Mouse (Mus musculus): ENCODE results near the gene Anpep.
"Not testable (repeated sequence)": the region's sequence is repeated elsewhere in the genome, so short reads cannot be mapped to it uniquely, and the experiment has no call there.

Gene Anpep

DNA sequence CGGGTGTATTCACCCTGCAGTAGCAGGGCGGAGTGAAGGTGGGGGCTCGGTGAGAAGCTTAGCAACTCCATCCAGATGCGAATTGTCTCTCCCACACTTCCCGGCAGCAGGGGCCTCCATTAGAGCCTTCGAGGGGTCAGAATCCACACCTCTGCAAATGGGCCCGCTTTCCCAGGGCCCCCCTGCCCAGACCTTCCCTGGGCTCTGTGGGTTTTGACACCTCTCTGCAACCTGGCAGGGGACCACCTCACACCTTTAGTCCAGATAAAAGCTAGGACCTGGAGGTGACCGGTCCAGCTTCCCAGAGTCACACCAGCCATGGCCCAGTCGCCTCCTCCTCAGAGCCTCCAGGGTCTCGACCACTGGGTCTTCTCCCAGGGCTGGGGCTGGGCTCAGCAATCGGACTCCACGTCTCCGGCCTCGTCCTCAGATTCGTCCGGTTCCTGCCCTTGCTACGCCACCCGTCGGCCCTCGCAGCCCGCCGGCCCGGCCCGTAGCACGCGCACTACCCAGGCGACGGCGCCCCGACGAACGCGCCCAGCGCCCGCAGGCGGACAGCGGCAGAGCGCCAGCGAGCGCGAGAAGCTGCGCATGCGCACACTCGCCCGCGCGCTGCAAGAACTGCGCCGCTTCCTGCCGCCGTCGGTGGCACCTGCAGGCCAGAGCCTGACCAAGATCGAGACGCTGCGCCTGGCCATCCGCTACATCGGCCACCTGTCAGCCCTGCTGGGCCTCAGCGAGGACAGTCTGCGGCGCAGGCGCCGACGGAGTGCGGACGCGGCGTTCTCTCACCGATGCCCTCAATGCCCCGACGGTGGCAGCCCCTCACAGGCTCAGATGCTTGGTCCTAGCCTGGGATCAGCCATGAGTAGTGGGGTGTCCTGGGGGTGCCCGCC lies 50.0 kb downstream of the Anpep start, which contains the start of gene Mesp2:
Gene Mesp2 (plus strand): TSS at position 117 of the 896 bp plus-strand sequence.
- DNase-seq (ENCODE audit: low spot score) = peak; percentile 56

GRCm38 (mm10) chr7:79808561-79808960 lies 52.3 kb downstream of the Anpep start:
- DNase-seq (ENCODE audit: low spot score) = no peak

GRCm38 (mm10) chr7:79803887-79804286 lies 57.0 kb downstream of the Anpep start:
- DNase-seq (ENCODE audit: low spot score) = no peak

- DNase-seq (ENCODE audit: low spot score) = no peak
These were observed 58.8 kb downstream of the Anpep start for GRCm38 (mm10) chr7:79802037-79802436.

GRCm38 (mm10) chr7:79801391-79801790 lies 59.5 kb downstream of the Anpep start:
- no peak for DNase-seq (ENCODE audit: low spot score)

DNA sequence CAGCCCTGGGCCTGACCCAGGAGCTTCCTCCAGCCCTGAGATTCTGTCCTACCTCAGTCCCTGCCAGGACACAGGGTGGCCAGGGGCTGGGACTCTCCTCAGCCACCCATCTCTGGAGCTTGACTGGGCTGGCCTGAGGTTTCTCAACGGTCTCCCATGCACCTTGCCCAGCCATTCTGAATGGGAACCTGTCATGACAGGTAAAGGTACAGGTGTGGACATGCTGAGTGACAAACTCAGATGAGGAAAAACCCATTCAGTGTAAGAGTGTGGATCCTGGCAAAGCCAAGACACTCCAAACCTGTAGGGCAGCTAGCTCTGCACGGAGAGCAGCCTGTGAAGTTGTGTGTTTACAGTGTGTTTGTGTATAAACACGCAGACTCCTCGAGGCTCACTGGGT lies 60.5 kb downstream of the Anpep start:
- no peak for DNase-seq (ENCODE audit: low spot score)

DNA sequence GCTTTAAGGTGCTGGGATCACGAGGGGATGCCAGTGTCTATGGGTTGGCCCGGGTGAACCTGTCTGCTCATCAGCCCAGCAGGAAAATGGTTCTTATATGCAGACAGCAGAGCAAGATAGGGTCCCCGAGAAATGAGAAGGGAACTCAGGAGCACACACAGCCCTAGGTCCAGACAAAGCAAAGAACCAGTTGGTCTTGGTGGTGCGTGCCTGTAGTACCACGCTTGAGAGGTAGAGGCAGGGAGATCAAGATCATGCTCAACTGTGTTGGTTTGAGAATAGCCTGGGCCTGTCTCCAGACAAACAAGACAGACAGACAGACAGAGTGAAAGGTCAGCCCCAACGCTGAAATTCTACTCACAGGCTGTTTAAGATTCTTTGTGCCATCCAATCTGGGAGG lies 61.4 kb downstream of the Anpep start:
- no peak for DNase-seq (ENCODE audit: low spot score)

DNA sequence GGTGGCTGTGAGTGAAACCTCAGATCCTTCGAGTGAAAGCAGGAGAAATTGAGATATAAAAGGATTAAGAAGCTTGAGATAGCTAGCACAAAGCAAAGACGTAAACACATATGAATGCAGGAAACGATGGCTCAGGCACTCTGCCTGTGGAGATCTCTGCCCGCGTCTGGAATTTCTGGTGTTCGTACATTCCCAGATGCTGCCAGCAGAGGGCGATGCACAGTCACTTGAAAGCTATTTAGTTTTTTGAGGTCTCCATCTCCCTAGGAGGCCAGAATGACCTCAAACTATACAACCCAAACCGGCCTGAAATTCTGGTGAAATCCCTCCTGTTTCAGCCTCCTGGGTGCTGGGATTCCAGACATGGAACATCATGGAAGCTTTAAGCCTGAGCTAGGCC lies 61.8 kb downstream of the Anpep start:
- peak; percentile 77 for DNase-seq (ENCODE audit: low spot score)

DNA sequence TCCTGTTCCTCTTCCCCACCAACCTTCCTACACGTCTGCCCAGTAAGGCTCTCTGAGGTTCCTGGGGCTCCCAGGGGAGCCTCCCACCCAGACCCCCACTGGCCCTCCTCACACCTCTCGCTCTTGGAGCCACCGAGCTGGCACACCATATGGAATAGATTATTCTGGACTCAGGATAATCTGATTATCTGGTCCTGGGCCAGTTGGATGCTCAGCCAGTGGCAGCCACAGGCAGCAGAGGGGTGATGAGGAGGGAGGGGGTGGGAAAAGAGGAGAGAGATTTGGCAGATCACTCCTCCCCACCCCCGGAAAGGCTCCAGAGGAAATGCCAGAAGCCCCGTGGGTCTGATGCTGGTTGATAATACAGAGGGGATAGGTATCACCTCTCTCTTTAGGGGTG lies 62.3 kb downstream of the Anpep start:
- no peak for DNase-seq (ENCODE audit: low spot score)

DNA sequence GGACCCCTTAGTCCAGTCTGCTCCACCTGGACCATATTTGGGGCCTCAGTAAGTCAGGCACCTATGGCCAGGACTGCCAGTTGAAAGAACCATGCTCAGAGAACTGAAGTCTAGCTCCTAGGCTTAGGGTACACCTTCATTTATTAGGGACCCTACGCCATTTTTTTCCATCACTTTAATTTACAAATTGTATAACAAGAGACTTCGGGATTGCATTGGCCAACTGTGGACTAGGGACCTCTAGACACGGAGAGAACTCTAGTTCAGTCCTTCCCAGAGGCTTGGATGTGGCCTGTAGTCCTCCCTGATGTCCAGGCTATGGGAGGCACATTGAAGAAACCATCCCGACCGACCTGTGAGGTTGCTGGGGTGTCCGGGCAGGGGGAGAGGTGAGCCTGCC lies 67.2 kb downstream of the Anpep start, which contains the start of gene Mesp1:
Gene Mesp1 (minus strand): TSS at position 101 of the 400 bp plus-strand sequence.
- no peak for DNase-seq (ENCODE audit: low spot score)

GRCm38 (mm10) chr7:79792635-79793421 lies 68.0 kb downstream of the Anpep start:
- no peak for DNase-seq (ENCODE audit: low spot score)

DNA sequence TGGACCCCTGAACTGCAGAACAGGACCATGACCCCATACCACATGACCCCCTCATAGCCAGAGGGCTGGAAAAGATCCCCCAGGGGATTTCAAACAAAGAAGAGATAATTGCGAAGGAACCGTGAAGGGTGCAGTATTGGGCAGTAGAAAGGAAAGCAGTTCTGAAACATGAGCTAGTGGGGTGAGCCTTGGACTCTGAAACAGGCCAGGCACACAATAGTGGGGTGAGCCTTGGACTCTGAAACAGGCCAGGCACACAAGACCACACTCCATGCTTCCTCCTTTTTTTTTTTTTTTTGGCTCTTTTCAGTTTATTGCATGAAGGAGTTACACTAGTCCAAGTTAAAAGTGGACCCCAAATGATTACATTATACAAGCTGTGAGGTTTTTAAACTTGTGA lies 71.0 kb downstream of the Anpep start:
- DNase-seq (ENCODE audit: low spot score) = not testable (repeated sequence)

GRCm38 (mm10) chr7:79786295-79786694 lies 74.6 kb downstream of the Anpep start:
- peak; percentile 48 for DNase-seq (ENCODE audit: low spot score)

- DNase-seq (ENCODE audit: low spot score) = no peak
These were observed 78.4 kb downstream of the Anpep start for GRCm38 (mm10) chr7:79782516-79782855.

DNA sequence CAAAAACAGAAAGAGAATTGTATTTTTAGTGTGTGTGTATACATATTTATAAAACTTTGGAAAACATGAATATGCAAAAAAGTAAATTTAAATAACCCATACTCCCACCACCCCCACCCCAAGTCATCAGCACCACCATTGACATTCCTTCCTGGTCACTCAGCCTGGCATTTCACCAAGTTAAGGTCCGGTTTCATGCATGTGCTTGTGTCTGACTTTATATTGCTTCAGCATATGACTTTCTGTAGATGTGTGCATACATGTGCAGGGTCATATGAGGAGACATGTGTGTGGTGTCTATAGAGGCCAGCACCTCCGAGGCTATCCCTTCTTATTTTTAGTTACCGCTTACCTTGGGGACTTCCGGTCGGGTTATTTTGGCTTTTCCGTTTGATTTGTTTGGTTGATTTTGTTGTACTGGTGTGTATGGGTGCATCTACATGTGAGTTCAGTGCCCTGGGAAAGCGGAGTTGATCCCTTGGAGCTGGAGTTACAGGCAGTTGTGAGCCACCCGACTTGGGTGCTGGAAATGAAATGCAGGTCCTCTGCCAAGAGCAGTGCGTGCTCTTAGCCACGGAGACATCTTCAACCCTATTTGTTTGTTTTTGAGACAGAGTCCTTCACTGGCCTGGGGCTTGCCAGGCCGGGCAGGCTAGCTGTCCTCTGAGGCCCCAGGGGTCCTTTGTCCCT lies 78.9 kb downstream of the Anpep start:
- no peak for DNase-seq (ENCODE audit: low spot score)

GRCm38 (mm10) chr7:79780647-79781626 lies 79.9 kb downstream of the Anpep start:
- peak; percentile 59 for DNase-seq (ENCODE audit: low spot score)
